Mouse (Mus musculus) c-Kit-negative CD71-positive TER-119-positive erythroid progenitor cells, embryonic 14.5 days (primary cell): ENCODE measurements around the gene Ywhaq.

ENCODE experiments used
- DNase-seq: peaks from one replicate; pipeline ENCODE4 v3.0.0-alpha.2; 2013; ENCODE audit warnings: low read depth, low spot score

The Ywhaq gene

GRCm38 (mm10) chr12:21417100-21418070 lies at the start of gene Ywhaq:
TSS of gene Ywhaq (minus strand) at chr12:21417637.
- peak; percentile 90 for DNase-seq

GRCm38 (mm10) chr12:21463448-21463891 lies 46.0 kb upstream of the Ywhaq start:
- no peak for DNase-seq

- DNase-seq: no peak
Observed at GRCm38 (mm10) chr12:21462658-21463057, 45.2 kb upstream of the Ywhaq start.

DNA sequence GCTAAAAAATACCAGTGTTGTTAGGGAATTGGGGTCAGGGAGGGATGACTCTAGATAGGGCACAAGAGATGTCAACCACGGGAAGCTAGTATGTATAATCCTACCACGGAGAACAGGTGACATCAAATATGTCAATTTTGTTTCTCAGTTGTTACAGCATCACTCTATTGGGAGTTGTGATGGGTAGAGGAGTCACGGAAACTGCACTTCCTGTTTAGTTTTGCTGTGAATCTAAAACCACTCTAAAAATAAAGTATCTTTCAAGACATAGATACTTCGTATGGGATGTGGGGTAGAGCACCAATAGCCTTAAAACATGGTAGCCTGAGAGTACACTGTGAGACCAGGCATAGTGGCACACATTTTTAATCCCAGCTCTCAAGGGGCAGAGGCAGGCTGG lies 42.2 kb upstream of the Ywhaq start:
- no peak for DNase-seq

DNA sequence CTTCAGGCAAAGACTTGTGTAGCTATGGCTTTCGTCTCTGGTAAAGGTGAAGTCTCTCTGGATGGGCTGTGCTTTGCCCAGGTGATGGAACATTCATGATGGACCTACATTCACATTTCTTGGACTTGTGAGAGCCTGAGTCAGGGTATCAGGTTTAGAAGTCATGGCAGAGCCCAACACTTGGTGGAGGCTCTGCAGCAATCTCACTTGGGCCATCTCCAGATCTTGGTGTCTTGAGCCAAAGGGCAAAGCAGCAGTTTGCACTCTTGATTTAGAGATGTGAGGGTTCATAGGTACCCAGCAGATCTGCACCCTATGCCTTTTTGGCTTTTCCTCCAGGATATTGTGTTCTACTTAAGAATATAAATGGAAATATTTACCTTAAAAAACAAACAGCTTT lies 38.6 kb upstream of the Ywhaq start:
- DNase-seq: no peak

GRCm38 (mm10) chr12:21451752-21452151 lies 34.3 kb upstream of the Ywhaq start:
- DNase-seq: no peak

DNA sequence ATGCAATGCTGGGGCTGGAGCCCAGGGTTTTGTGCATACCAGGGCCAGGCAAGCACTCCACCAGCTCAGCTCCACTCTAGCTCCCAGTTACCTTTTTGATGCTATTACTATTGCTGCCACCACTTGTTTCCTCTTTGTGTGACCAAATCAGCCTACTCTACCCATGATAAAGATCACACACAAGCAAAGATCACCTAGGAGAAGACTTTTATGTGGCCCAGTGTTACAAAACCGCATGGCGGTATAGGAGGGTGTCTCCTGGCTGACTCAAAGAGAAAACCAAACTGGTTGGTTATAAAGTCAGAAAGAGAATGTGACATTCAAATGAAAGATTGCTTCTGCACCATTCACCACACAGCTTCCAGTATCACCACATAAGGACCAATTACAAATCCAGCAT lies 33.9 kb upstream of the Ywhaq start:
- DNase-seq: no peak

DNA sequence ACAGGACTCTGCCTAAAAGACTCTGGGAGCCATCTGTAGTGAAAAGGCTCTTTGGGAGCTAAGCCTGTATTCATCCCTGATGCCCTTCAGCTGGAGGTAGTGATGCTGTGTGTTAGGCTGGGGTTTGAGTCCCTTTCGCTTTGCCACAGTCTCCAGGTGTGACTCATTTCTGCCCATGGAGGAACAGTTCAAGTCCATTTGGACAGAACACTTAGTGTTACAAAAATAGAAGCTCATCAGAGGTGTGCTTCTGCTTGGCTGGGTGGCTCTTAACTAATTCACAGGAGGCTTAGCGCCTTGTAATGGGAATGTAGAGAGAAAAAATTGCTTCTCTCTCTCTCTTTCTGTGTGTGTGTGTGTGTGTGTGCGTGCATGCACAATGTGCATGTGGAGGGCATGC lies 26.3 kb upstream of the Ywhaq start:
- no peak for DNase-seq

- DNase-seq: no peak
Observed at GRCm38 (mm10) chr12:21441870-21442269, 24.4 kb upstream of the Ywhaq start.

- DNase-seq: no peak
Observed at GRCm38 (mm10) chr12:21439428-21439827, 22.0 kb upstream of the Ywhaq start.

- DNase-seq: no peak
Observed at GRCm38 (mm10) chr12:21438750-21439394, 21.4 kb upstream of the Ywhaq start.

- DNase-seq: no peak
Observed at GRCm38 (mm10) chr12:21438294-21438693, 20.9 kb upstream of the Ywhaq start.

- DNase-seq: no peak
Observed at GRCm38 (mm10) chr12:21431950-21432349, 14.5 kb upstream of the Ywhaq start.

DNA sequence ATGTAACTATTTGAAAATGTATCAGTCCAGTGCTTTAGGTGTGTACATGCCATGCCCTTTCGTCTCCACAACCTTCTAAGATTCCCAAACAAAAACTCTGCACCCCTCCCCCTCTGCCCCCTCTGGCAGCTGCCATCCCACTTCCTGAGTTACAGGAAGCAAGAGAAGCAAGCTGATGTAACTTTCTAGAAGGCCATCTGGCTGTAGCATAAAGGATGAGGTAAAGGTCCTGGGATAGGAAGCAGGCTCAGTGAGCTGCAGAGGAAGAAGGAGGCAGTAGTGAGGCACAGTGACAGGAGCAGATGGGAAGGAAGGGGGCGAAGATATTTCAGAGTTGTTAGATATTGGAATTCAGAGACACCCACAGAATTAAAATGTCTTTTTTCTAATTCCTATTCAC lies 13.6 kb upstream of the Ywhaq start:
- no peak for DNase-seq

DNA sequence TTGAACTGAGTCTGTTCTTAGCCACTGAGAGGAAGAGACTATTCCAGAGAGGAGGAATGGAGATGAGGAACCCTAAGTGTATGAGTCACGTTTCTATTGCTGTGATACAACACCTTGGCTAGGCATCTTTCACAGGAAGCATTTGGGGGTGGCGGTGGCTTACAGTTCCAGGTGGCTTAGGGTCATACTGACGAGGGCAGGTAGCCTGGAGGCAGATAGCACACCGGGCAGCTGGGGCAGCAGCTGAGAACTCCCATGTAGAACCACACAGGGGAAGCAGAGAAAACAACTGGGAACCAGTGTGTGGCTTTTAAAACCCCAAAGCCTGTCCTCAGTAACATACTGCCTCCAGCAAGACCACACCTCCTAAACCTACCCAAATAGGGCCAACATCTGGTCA lies 12.7 kb upstream of the Ywhaq start:
- DNase-seq: no peak

DNA sequence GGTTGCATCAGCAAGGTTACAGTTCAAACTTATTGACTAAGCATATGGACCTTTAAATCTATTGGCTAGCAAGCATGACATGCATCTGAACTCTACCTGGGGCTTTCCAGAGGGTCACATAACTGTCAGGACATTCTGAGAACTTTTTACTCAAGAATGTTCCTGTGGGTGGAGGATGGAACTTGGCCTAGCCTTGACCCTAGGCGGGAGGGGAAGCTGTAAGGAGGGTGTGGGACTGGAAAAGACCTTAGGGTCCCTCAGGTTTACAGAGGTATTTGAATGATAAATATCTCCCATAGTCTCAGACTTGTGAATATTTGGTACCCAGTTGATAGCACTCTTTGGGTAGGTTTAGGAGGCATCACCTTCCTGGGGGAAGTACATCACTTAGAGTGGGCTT lies 11.6 kb upstream of the Ywhaq start:
- DNase-seq: no peak

- DNase-seq: no peak
Observed at GRCm38 (mm10) chr12:21426065-21426940, 8.9 kb upstream of the Ywhaq start.

DNA sequence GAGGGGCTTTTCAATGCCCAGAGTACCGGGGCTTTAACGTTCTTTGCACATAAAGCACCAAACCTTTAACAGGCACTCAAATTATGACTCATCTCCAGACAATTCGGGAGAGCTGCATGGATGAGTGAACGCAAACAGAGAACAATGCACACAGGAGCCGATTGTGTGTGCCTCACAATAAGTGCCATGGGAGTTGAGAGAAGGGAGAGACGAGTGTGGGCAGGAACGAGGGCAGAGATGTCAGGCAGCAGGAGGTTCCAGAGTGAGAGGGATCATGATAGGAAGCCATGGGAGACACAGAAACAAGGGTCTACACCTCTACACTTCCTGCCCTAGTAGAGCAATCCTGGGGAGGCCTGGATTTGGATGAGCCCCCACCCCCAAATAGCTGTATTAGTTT lies 7.2 kb upstream of the Ywhaq start:
- no peak for DNase-seq

DNA sequence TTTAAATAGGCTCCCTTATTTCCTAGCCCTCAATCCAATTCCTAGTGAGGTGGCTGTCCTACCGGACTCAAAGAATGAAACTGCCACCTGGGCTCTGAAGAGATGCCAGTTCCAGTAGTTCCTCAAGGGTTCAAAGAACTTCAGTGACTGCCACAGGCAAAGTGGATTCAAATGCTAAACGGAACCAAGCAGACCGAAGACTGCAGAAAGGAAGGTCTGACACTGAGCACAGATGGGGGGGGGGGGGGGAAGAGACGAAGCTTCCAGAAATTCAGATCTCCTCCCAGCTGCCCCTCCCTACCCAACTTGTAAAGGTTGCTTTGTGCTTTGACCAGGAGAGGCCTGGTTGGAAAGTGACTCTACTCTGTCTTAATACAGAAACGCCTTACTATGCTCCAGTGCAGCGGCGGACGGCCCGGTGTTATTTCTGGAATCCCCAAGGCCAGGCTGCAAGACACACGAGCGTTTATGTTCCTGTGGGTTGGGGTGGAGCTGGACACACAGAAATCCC lies 1.2 kb upstream of the Ywhaq start:
- DNase-seq: no peak

DNA sequence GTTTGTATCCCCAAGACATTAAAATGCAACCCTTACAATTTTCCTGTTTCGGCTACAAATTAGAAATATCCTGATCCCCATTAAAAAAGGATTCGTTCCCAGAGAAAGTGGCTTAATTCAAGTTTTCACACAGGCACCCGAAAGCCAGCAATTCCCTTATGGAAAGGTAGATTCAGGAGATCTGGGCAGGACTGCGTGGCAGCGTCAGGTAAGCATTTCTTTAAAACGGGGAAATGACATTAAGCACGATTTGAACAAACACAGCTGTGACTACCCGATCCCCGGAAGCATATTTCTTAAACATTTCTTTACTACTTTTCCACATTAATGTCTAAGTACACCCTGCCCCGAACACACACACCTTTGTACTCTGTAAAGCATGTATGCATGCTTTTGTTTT lies 646 bp upstream of the Ywhaq start:
- DNase-seq: no peak

DNA sequence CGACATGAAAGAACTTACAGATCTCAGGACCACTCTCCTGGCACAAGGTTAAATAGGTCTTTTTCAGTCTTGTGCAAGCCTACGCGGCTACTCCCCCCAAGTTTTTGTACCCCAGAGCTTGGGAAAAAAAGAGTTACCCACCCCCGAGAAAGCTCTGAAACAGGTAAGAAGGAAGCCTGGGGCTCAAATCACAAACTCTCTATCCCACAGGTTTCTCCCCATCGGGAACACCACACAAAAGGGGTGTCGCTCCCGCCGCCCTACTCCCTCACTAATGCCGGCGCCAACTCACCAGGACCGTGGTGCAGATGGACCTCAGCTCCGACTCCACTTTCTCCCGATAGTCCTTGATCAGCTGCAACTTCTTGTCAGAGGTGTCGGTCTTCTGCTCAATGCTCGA lies 931 bp downstream of the Ywhaq start:
- DNase-seq: no peak

DNA sequence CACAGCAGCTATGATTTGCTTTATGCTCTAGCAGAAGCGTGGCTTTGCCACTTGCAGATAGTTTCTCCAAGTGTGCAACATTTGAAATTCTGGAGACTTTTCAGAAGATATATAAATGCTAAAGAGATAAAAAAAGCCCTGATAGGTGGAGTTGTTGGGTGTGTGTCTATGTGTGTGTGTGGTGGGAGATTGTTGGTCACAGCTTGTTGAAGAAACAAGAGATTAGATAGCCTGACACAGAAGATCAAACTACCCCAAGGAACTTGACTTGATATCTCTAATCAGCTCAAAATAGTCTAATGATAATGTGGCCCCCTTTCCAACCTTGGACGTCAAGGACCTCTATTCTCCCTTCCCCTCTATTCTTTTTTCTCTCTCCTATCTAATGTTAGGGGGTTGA lies 6.8 kb downstream of the Ywhaq start:
- DNase-seq: no peak
